ENCODE assay signal across 9 mouse cellular contexts in genomic region chr2:103062865-103063264, GRCm38 (mm10). TPM values are rescaled to one million over a fixed set of nuclear protein-coding genes. Genes with fewer than 3 reads are reported as not detected.
DNase-seq lines count a peak whose midpoint lies in the region; ATAC-seq lines count a peak whose summit lies in the region.
"Had no signal": no experiment of that assay in that cellular context is flagged by ENCODE, and none has a peak within 500 bp of the region (broad histone marks: within the 10 kb centered on the region; RNA-seq: fewer than 3 reads in every experiment).

No protein-coding gene starts in this region.

- no peaks in the 10 kb centered on the region for H3K9me3 ChIP-seq in forebrain, embryonic 12.5 days
- no peaks in the 10 kb centered on the region for H3K9me3 ChIP-seq in forebrain, embryonic 10.5 days
- no peaks in the 10 kb centered on the region for H3K9me3 ChIP-seq in hindbrain, embryonic 10.5 days
- no peaks in the 10 kb centered on the region for H3K9me3 ChIP-seq in limb, embryonic 13.5 days
- H3K9me3 ChIP-seq in neural tube, embryonic 15.5 days (replicated peaks), result no peaks in the 10 kb centered on the region
- H3K9me3 ChIP-seq: limb, embryonic 12.5 days had no signal

- H3K27ac ChIP-seq in forebrain, embryonic 12.5 days, result no peak overlapping the region
- H3K27ac ChIP-seq in forebrain, embryonic 10.5 days, result no peak overlapping the region
- no peak overlapping the region for H3K27ac ChIP-seq in hindbrain, embryonic 10.5 days
- H3K27ac ChIP-seq in limb, embryonic 13.5 days, result no peak overlapping the region
- H3K27ac ChIP-seq in neural tube, embryonic 15.5 days (replicated peaks), result peak overlapping the region; percentile 9; the same call in 1 of the 2 replicates
- H3K27ac ChIP-seq: limb, embryonic 12.5 days had no signal

- no peaks in the 10 kb centered on the region for H3K36me3 ChIP-seq in forebrain, embryonic 12.5 days (replicated peaks)
- H3K36me3 ChIP-seq in forebrain, embryonic 10.5 days (replicated peaks), result no peaks in the 10 kb centered on the region; the same call in none of the 2 replicates
- H3K36me3 ChIP-seq in hindbrain, embryonic 10.5 days, result no peaks in the 10 kb centered on the region
- H3K36me3 ChIP-seq in limb, embryonic 13.5 days, result no peaks in the 10 kb centered on the region
- H3K36me3 ChIP-seq in neural tube, embryonic 15.5 days, result no peaks in the 10 kb centered on the region
- H3K36me3 ChIP-seq: limb, embryonic 12.5 days had no signal

- H3K27me3 ChIP-seq in forebrain, embryonic 12.5 days, result no peaks in the 10 kb centered on the region
- no peaks in the 10 kb centered on the region for H3K27me3 ChIP-seq in forebrain, embryonic 10.5 days (ENCODE audit: poor library complexity, severe bottlenecking)
- H3K27me3 ChIP-seq in hindbrain, embryonic 10.5 days (ENCODE audit: insufficient read depth, poor library complexity, severe bottlenecking), result no peaks in the 10 kb centered on the region
- H3K27me3 ChIP-seq in limb, embryonic 13.5 days, result no peaks in the 10 kb centered on the region
- no peaks in the 10 kb centered on the region for H3K27me3 ChIP-seq in neural tube, embryonic 15.5 days (replicated peaks)
- H3K27me3 ChIP-seq: limb, embryonic 12.5 days had no signal

- ATAC-seq in forebrain, embryonic 12.5 days (ENCODE audit: low FRiP score), result peak; percentile 23; the same call in 1 of the 2 replicates
- ATAC-seq in limb, embryonic 13.5 days (ENCODE audit: low FRiP score, low read depth), result 0 out of 2 replicates have a peak, but pooled peaks have one; percentile 32
- peak; percentile 59 for ATAC-seq in neural tube, embryonic 15.5 days (ENCODE audit: low FRiP score)

- DNase-seq in forebrain, embryonic 10.5 days (ENCODE audit: extremely low spot score, low spot score), result no peak
- peak; percentile 54 for DNase-seq in testis, postnatal 10 days (ENCODE audit: low spot score)
- no peak for DNase-seq in testis, postnatal 14 days (ENCODE audit: low spot score)
- peak; percentile 48 to 73 for DNase-seq in cerebellum, postnatal 25 days
- DNase-seq in hindbrain, embryonic 10.5 days (ENCODE audit: low spot score), result peak; percentile 12

- H3K4me3 ChIP-seq in forebrain, embryonic 12.5 days (replicated peaks), result no peak overlapping the region
- no peak overlapping the region for H3K4me3 ChIP-seq in forebrain, embryonic 10.5 days
- H3K4me3 ChIP-seq in hindbrain, embryonic 10.5 days, result no peak overlapping the region
- H3K4me3 ChIP-seq in limb, embryonic 13.5 days, result no peak overlapping the region
- no peak overlapping the region for H3K4me3 ChIP-seq in neural tube, embryonic 15.5 days (replicated peaks)
- H3K4me3 ChIP-seq: limb, embryonic 12.5 days had no signal

- H3K4me2 ChIP-seq in forebrain, embryonic 12.5 days, result no peak overlapping the region
- H3K4me2 ChIP-seq in limb, embryonic 13.5 days (replicated peaks), result no peak overlapping the region
- H3K4me2 ChIP-seq in neural tube, embryonic 15.5 days, result no peak overlapping the region
- H3K4me2 ChIP-seq: limb, embryonic 12.5 days had no signal

- peaks cover 10% of the 10 kb centered on the region; the same call in 1 of the 2 replicates for H3K4me1 ChIP-seq in forebrain, embryonic 12.5 days
- peaks cover 9% of the 10 kb centered on the region for H3K4me1 ChIP-seq in forebrain, embryonic 10.5 days
- 0 out of 2 replicates have a peak, but pooled peaks cover 6% of the 10 kb centered on the region for H3K4me1 ChIP-seq in hindbrain, embryonic 10.5 days (replicated peaks)
- H3K4me1 ChIP-seq in limb, embryonic 13.5 days, result peaks cover 14% of the 10 kb centered on the region; the same call in 1 of the 2 replicates
- H3K4me1 ChIP-seq in neural tube, embryonic 15.5 days, result peaks cover 5% of the 10 kb centered on the region; the same call in 1 of the 2 replicates

- WGBS in forebrain, embryonic 12.5 days, result 37% methylated on average over 3 of the region's 3 CpGs
- WGBS in forebrain, embryonic 10.5 days, result 54% methylated on average over 3 of the region's 3 CpGs
- WGBS in hindbrain, embryonic 10.5 days, result 51% methylated on average over 3 of the region's 3 CpGs
- 34% methylated on average over 3 of the region's 3 CpGs for WGBS in limb, embryonic 13.5 days
- 24% methylated on average over 3 of the region's 3 CpGs for WGBS in neural tube, embryonic 15.5 days

- no peak overlapping the region for H3K9ac ChIP-seq in forebrain, embryonic 12.5 days
- H3K9ac ChIP-seq in limb, embryonic 13.5 days, result no peak overlapping the region
- no peak overlapping the region for H3K9ac ChIP-seq in neural tube, embryonic 15.5 days (replicated peaks)
- H3K9ac ChIP-seq: limb, embryonic 12.5 days had no signal

RNA-seq across cellular contexts. Expression of gene Pdhx, which starts 10.4 kb away (rescaled TPM):
- 47.8 and 48.9 TPM in 2 replicates for polyA plus RNA-seq in forebrain, embryonic 12.5 days (2016; fragmentation: Nextera tagmentation; extraction: Ambion mirVana)
- polyA plus RNA-seq in forebrain, embryonic 10.5 days (2016; fragmentation: Nextera tagmentation; extraction: Ambion mirVana), result 40.8 and 41.5 TPM in 2 replicates
- 40.3 and 45.2 TPM in 2 replicates for polyA plus RNA-seq in hindbrain, embryonic 10.5 days (2016; fragmentation: Nextera tagmentation; extraction: Ambion mirVana)
- 42.8 and 43.7 TPM in 2 replicates for polyA plus RNA-seq in limb, embryonic 13.5 days (2015; fragmentation: Nextera tagmentation; extraction: Ambion mirVana)
- 70.6 and 74.0 TPM in 2 replicates for polyA plus RNA-seq in neural tube, embryonic 15.5 days (2015; fragmentation: Nextera tagmentation; extraction: Ambion mirVana)

RNA-seq across cellular contexts. Expression of gene Apip, which starts 10.6 kb away (rescaled TPM):
- polyA plus RNA-seq in forebrain, embryonic 12.5 days (2016; fragmentation: Nextera tagmentation; extraction: Ambion mirVana), result 43.0 and 48.7 TPM in 2 replicates
- 57.7 and 61.9 TPM in 2 replicates for polyA plus RNA-seq in forebrain, embryonic 10.5 days (2016; fragmentation: Nextera tagmentation; extraction: Ambion mirVana)
- 60.7 and 63.9 TPM in 2 replicates for polyA plus RNA-seq in hindbrain, embryonic 10.5 days (2016; fragmentation: Nextera tagmentation; extraction: Ambion mirVana)
- 87.2 and 88.3 TPM in 2 replicates for polyA plus RNA-seq in limb, embryonic 13.5 days (2015; fragmentation: Nextera tagmentation; extraction: Ambion mirVana)
- polyA plus RNA-seq in neural tube, embryonic 15.5 days (2015; fragmentation: Nextera tagmentation; extraction: Ambion mirVana), result 54.3 and 57.3 TPM in 2 replicates

Comparison
In these comparisons a context has a peak if more than half of its experiments do, and no peak if none do; other contexts are left out.
1. DNase-seq: peak in testis, postnatal 10 days (single experiment), cerebellum, postnatal 25 days (2 of 2) and hindbrain, embryonic 10.5 days (single experiment); none in forebrain, embryonic 10.5 days (single experiment) and testis, postnatal 14 days (single experiment).
2. Peak in every context shown above with its lines, with median percentiles within 50 percentile points of each other: ATAC-seq.